In genomic region chr2:45171520-45172173, GRCm38 (mm10) we compare ENCODE assay signal across 14 mouse cellular contexts. TPM values are rescaled to one million over a fixed set of nuclear protein-coding genes. Genes with fewer than 3 reads are reported as not detected.
DNase-seq lines count a peak whose midpoint lies in the region; ATAC-seq and TF ChIP-seq lines count a peak whose summit lies in the region.
"Had no signal": no experiment of that assay in that cellular context is flagged by ENCODE, and none has a peak within 500 bp of the region (broad histone marks: within the 10 kb centered on the region; RNA-seq: fewer than 3 reads in every experiment).

No protein-coding gene starts in this region.

- peaks cover 3% of the 10 kb centered on the region; the same call in 1 of the 2 replicates for H3K4me1 ChIP-seq in heart, postnatal 0 days (ENCODE audit: control insufficient read depth, insufficient read depth)
- peaks cover 30% of the 10 kb centered on the region for H3K4me1 ChIP-seq in liver, embryonic 15.5 days (replicated peaks)
- peaks cover 18% of the 10 kb centered on the region for H3K4me1 ChIP-seq in midbrain, embryonic 11.5 days (ENCODE audit: control insufficient read depth, insufficient read depth, low read length)
- no peaks in the 10 kb centered on the region for H3K4me1 ChIP-seq in kidney, embryonic 16.5 days (ENCODE audit: insufficient read depth, low read length)

- no peaks in the 10 kb centered on the region for H3K9me3 ChIP-seq in heart, postnatal 0 days (replicated peaks; ENCODE audit: control insufficient read depth, low read length)
- no peaks in the 10 kb centered on the region for H3K9me3 ChIP-seq in liver, embryonic 15.5 days (replicated peaks)
- H3K9me3 ChIP-seq in midbrain, embryonic 11.5 days (ENCODE audit: control insufficient read depth, low read length): peaks cover 3% of the 10 kb centered on the region; the same call in 1 of the 2 replicates
- H3K9me3 ChIP-seq in kidney, embryonic 16.5 days (ENCODE audit: low read length): no peaks in the 10 kb centered on the region
- H3K9me3 ChIP-seq: limb, embryonic 10.5 days had no signal

- TF ChIP-seq CTCF in heart, postnatal 0 days (IDR thresholded peaks at IDR 0.05; ENCODE audit: low read depth): no peak

- peak; percentile 51; the same call in 1 of the 2 replicates for ATAC-seq in heart, postnatal 0 days (ENCODE audit: insufficient read depth, low read depth)
- ATAC-seq in liver, embryonic 15.5 days (ENCODE audit: insufficient read depth): peak; percentile 94
- peak; percentile 56 for ATAC-seq in midbrain, embryonic 11.5 days (ENCODE audit: low FRiP score)
- ATAC-seq in kidney, embryonic 16.5 days (ENCODE audit: low FRiP score, low TSS enrichment): no peak

- TF ChIP-seq EP300 in heart, postnatal 0 days (IDR thresholded peaks at IDR 0.05; ENCODE audit: low read depth): no peak

- H3K27ac ChIP-seq in heart, postnatal 0 days (ENCODE audit: low read depth): no peak overlapping the region
- peak overlapping the region; percentile 68 for H3K27ac ChIP-seq in liver, embryonic 15.5 days (replicated peaks)
- H3K27ac ChIP-seq in midbrain, embryonic 11.5 days (ENCODE audit: low read depth, low read length): no peak overlapping the region; the same call in 1 of the 2 replicates
- no peak overlapping the region for H3K27ac ChIP-seq in kidney, embryonic 16.5 days (ENCODE audit: low read length)
- H3K27ac ChIP-seq: limb, embryonic 10.5 days had no signal

- no peak overlapping the region for H3K4me3 ChIP-seq in heart, postnatal 0 days (ENCODE audit: low read depth, low read length)
- H3K4me3 ChIP-seq in liver, embryonic 15.5 days (replicated peaks): peak overlapping the region; percentile 20; the same call in 1 of the 2 replicates
- H3K4me3 ChIP-seq in midbrain, embryonic 11.5 days (ENCODE audit: low read depth, low read length): no peak overlapping the region
- no peak overlapping the region for H3K4me3 ChIP-seq in kidney, embryonic 16.5 days (ENCODE audit: low read length)
- H3K4me3 ChIP-seq: limb, embryonic 10.5 days had no signal

- DNase-seq in heart, postnatal 0 days (ENCODE audit: low spot score): no peak
- DNase-seq in heart, adult 9 months (ENCODE audit: low spot score in 2 of 2): no peak
- peak; percentile 17 for DNase-seq in c-Kit-negative CD71-positive TER-119-positive erythroid progenitor cells, embryonic 14.5 days (ENCODE audit: low read depth, low spot score)
- no peak for DNase-seq in midbrain, embryonic 11.5 days (ENCODE audit: low spot score, missing footprints)
- DNase-seq in thymus, postnatal 0 days (ENCODE audit: low spot score): no peak
- no peak for DNase-seq in adrenal gland, adult 8-10 months
- DNase-seq: cerebellum, postnatal 10 days; kidney, adult 9 months; right cerebral cortex, postnatal 14 days; thymus, adult 18-20 months had no signal

- no peaks in the 10 kb centered on the region for H3K27me3 ChIP-seq in heart, postnatal 0 days (ENCODE audit: control insufficient read depth, insufficient read depth, low read length)
- H3K27me3 ChIP-seq in liver, embryonic 15.5 days: no peaks in the 10 kb centered on the region
- no peaks in the 10 kb centered on the region for H3K27me3 ChIP-seq in midbrain, embryonic 11.5 days (ENCODE audit: control insufficient read depth, insufficient read depth, low read length)
- H3K27me3 ChIP-seq in kidney, embryonic 16.5 days (ENCODE audit: insufficient read depth, low read length): no peaks in the 10 kb centered on the region
- H3K27me3 ChIP-seq: CH12.LX had no signal

- no peaks in the 10 kb centered on the region for H3K36me3 ChIP-seq in heart, postnatal 0 days (replicated peaks; ENCODE audit: control insufficient read depth, insufficient read depth, low read length)
- H3K36me3 ChIP-seq in liver, embryonic 15.5 days (replicated peaks): no peaks in the 10 kb centered on the region
- H3K36me3 ChIP-seq in midbrain, embryonic 11.5 days (ENCODE audit: control insufficient read depth, insufficient read depth, low read length): no peaks in the 10 kb centered on the region
- H3K36me3 ChIP-seq in kidney, embryonic 16.5 days (ENCODE audit: insufficient read depth, low read length): no peaks in the 10 kb centered on the region
- H3K36me3 ChIP-seq: limb, embryonic 10.5 days had no signal

- WGBS in heart, postnatal 0 days: 23% methylated on average over 12 of the region's 12 CpGs
- WGBS in liver, embryonic 15.5 days (ENCODE audit: insufficient replicate concordance): 13% methylated on average over 12 of the region's 12 CpGs
- WGBS in midbrain, embryonic 11.5 days: 60% methylated on average over 12 of the region's 12 CpGs
- WGBS in kidney, embryonic 16.5 days: 68% methylated on average over 12 of the region's 12 CpGs

- H3K4me2 ChIP-seq in heart, postnatal 0 days (ENCODE audit: low read depth, low read length): peak overlapping the region; percentile 34; the same call in 1 of the 2 replicates
- peak overlapping the region; percentile 65 for H3K4me2 ChIP-seq in liver, embryonic 15.5 days
- no peak overlapping the region for H3K4me2 ChIP-seq in midbrain, embryonic 11.5 days
- no peak overlapping the region for H3K4me2 ChIP-seq in kidney, embryonic 16.5 days (replicated peaks; ENCODE audit: low read depth, low read length)

- no peak overlapping the region for H3K9ac ChIP-seq in heart, postnatal 0 days (replicated peaks; ENCODE audit: low read depth, low read length)
- H3K9ac ChIP-seq in liver, embryonic 15.5 days: no peak overlapping the region
- no peak overlapping the region for H3K9ac ChIP-seq in midbrain, embryonic 11.5 days (ENCODE audit: low read length)
- no peak overlapping the region for H3K9ac ChIP-seq in kidney, embryonic 16.5 days (replicated peaks; ENCODE audit: low read length)

RNA-seq across cellular contexts. Expression of gene Zeb2, which starts 54.5 kb away (rescaled TPM):
- 36.4 and 41.2 TPM in 2 replicates for total RNA-seq in heart, postnatal 0 days (2014; rRNA removed; ENCODE audit: low replicate concordance)
- 13.4 and 13.6 TPM in 2 replicates for polyA plus RNA-seq in heart, postnatal 0 days (2015; fragmentation: Nextera tagmentation; extraction: Ambion mirVana)
- polyA plus RNA-seq in liver, embryonic 15.5 days (2015; fragmentation: Nextera tagmentation; extraction: Ambion mirVana): 11.2 and 12.1 TPM in 2 replicates
- polyA plus RNA-seq in midbrain, embryonic 11.5 days (2014; fragmentation: Nextera tagmentation; extraction: Ambion mirVana): 61.2 and 69.9 TPM in 2 replicates
- polyA plus RNA-seq in thymus, postnatal 0 days (2015; fragmentation: Nextera tagmentation; extraction: Ambion mirVana): 3.9 and 4.8 TPM in 2 replicates
- total RNA-seq in adrenal gland, adult 8-10 months (2022): 100 to 1,000 TPM; 131 to 156 (median 144) TPM
- polyA plus RNA-seq in kidney, embryonic 16.5 days (2015; fragmentation: Nextera tagmentation; extraction: Ambion mirVana): 49.3 and 57.6 TPM in 2 replicates

Comparison
In these comparisons a context has a peak if more than half of its experiments do, and no peak if none do; other contexts are left out.
1. H3K4me2 ChIP-seq: peak in heart, postnatal 0 days (single experiment) and liver, embryonic 15.5 days (single experiment); none in midbrain, embryonic 11.5 days (single experiment) and kidney, embryonic 16.5 days (single experiment).